Mouse (Mus musculus) heart, postnatal 0 days (tissue): ENCODE data around the gene Hoxc8. TPM values are rescaled to one million over a fixed set of nuclear protein-coding genes. Genes with fewer than 3 reads are reported as not detected.

ENCODE experiments used
- ATAC-seq: fragments of 200-750 bp; cut with Nextera tagmentation; 2 replicates; pipeline ENCODE4 v1.8.0; 2017; ENCODE audit warnings: low read depth, moderate number of reproducible peaks, moderate library complexity; ENCODE audit not compliant: insufficient read depth
- DNase-seq: peaks from one replicate; pipeline ENCODE4 v3.0.0-alpha.2; 2016; ENCODE audit warnings: low spot score
- H3K27ac ChIP-seq: fragments of 300-500 bp; sonication (generic); 2 replicates; pipeline ENCODE4 v1.5.1; 2014; ENCODE audit warnings: low read depth, mild to moderate bottlenecking
- H3K27me3 ChIP-seq: fragments of 300-500 bp; sonication (generic); 2 replicates; pipeline ENCODE4 v1.6.1; 2014; ENCODE audit warnings: low read length, mixed read lengths; ENCODE audit not compliant: control insufficient read depth, insufficient read depth
- H3K36me3 ChIP-seq: fragments of 300-500 bp; sonication (generic); replicated peaks from 2 replicates; pipeline ENCODE4 v1.6.1; 2014; ENCODE audit warnings: low read length, mixed read lengths; ENCODE audit not compliant: control insufficient read depth, insufficient read depth
- H3K4me1 ChIP-seq: fragments of 300-500 bp; sonication (generic); 2 replicates; pipeline ENCODE4 v1.6.1; 2014; ENCODE audit warnings: antibody characterized with exemption; ENCODE audit not compliant: control insufficient read depth, insufficient read depth
- H3K4me2 ChIP-seq: fragments of 300-500 bp; sonication (generic); 2 replicates; pipeline ENCODE4 v1.6.1; 2014; ENCODE audit warnings: low read depth, mild to moderate bottlenecking, low read length, moderate library complexity
- H3K4me3 ChIP-seq: fragments of 300-500 bp; sonication (generic); 2 replicates; pipeline ENCODE4 v1.5.1; 2014; ENCODE audit warnings: low read depth, low read length
- H3K9ac ChIP-seq: fragments of 300-500 bp; sonication (generic); replicated peaks from 2 replicates; pipeline ENCODE4 v1.6.1; 2014; ENCODE audit warnings: low read depth, low read length, mixed read lengths
- H3K9me3 ChIP-seq: fragments of 300-500 bp; sonication (generic); replicated peaks from 2 replicates; pipeline ENCODE4 v1.6.1; 2016; ENCODE audit warnings: low read length; ENCODE audit not compliant: control insufficient read depth
- CTCF ChIP-seq: IDR thresholded peaks from 2 replicates; pipeline ENCODE4 v1.5.1; 2016; ENCODE audit warnings: antibody characterized with exemption, control low read depth, low read depth
- EP300 ChIP-seq: IDR thresholded peaks from 2 replicates; pipeline ENCODE4 v1.6.1; 2016; ENCODE audit warnings: antibody characterized with exemption, low read depth
- WGBS: fragments of 180-500 bp; shearing (Covaris S2); extraction: QIAGEN DNeasy Blood & Tissue Kit; methylation state at CpG from one replicate; pipeline ENCODE4 v1.1.7; 2014; 5-methylcytosine and 5-hydroxymethylcytosine counted together
- polyA plus RNA-seq: library from polyadenylated mRNA; unstranded; fragments of >200 nt; fragmentation: Nextera tagmentation; extraction: Ambion mirVana; gene quantifications from 2 replicates; pipeline ENCODE4 v1.2.1, GENCODE M21; 2015
- total RNA-seq: library from RNA; depleted of rRNA; stranded (reverse); fragments of >200 nt; gene quantifications from 2 replicates; pipeline ENCODE4 v1.2.3, GENCODE M21; 2014; ENCODE audit warnings: low replicate concordance

The Hoxc8 gene
- total and polyA plus RNA-seq, 2 experiments from 2014 or later: not detected

- H3K27ac ChIP-seq: no peak overlapping the region
- DNase-seq: no peak
Observed at GRCm38 (mm10) chr15:103015009-103015399, 24.6 kb downstream of the Hoxc8 start.

GRCm38 (mm10) chr15:103015406-103016166 lies 25.2 kb downstream of the Hoxc8 start:
- Histone ChIP-seq H3K9ac (no peak overlapping the region), H3K4me3 (0 out of 2 replicates have a peak overlapping the region, but pooled peaks have one; percentile 13)
- ATAC-seq: no peak

More at GRCm38 (mm10) chr15:103015009-103015399, 24.6 kb downstream of the Hoxc8 start:
- Histone ChIP-seq H3K9ac (no peak overlapping the region), H3K4me3 (peak overlapping the region; percentile 13; the same call in 1 of the 2 replicates), H3K4me1 (no peaks in the 10 kb centered on the region), H3K36me3 (no peaks in the 10 kb centered on the region), H3K4me2 (no peak overlapping the region), H3K27me3 (peaks cover 99% of the 10 kb centered on the region), H3K9me3 (no peaks in the 10 kb centered on the region)
- whole genome bisulfite sequencing: 2% methylated on average over 28 of the region's 28 CpGs
- no peak for TF ChIP-seq EP300
- TF ChIP-seq CTCF: no peak
- no peak for ATAC-seq

GRCm38 (mm10) chr15:103018636-103019035 lies 28.2 kb downstream of the Hoxc8 start, which contains the start of gene Hoxc4:
Gene Hoxc4 (plus strand): TSS chr15:103018934.
- no peak for TF ChIP-seq EP300
- no peak for TF ChIP-seq CTCF
- DNase-seq (no peak), ATAC-seq (no peak)
- Histone ChIP-seq H3K4me2 (no peak within 1 kb of the TSS), H3K9me3 (no peaks in the 10 kb centered on the region), H3K4me1 (no peaks in the 10 kb centered on the region), H3K9ac (no peak within 1 kb of the TSS), H3K27me3 (peaks cover 100% of the 10 kb centered on the region), H3K36me3 (no peaks in the 10 kb centered on the region), H3K27ac (no peak within 1 kb of the TSS), H3K4me3 (no peak within 1 kb of the TSS)
- WGBS: 17% methylated on average over 9 of the region's 9 CpGs

More at GRCm38 (mm10) chr15:103015406-103016166, 25.2 kb downstream of the Hoxc8 start:
- H3K36me3 ChIP-seq: no peaks in the 10 kb centered on the region
- WGBS: 7% methylated on average over 19 of the region's 19 CpGs
- H3K27me3 ChIP-seq: peaks cover 99% of the 10 kb centered on the region
- H3K9me3 ChIP-seq: no peaks in the 10 kb centered on the region
- H3K27ac ChIP-seq: no peak overlapping the region
- H3K4me1 ChIP-seq: no peaks in the 10 kb centered on the region
- no peak overlapping the region for H3K4me2 ChIP-seq
- no peak for DNase-seq
- no peak for TF ChIP-seq EP300

GRCm38 (mm10) chr15:103020899-103021418 lies 30.6 kb downstream of the Hoxc8 start:
- Histone ChIP-seq H3K9me3 (no peaks in the 10 kb centered on the region), H3K4me2 (no peak overlapping the region), H3K9ac (no peak overlapping the region), H3K4me3 (no peak overlapping the region), H3K36me3 (no peaks in the 10 kb centered on the region), H3K27ac (no peak overlapping the region), H3K27me3 (peaks cover 100% of the 10 kb centered on the region), H3K4me1 (no peaks in the 10 kb centered on the region)
- no peak for DNase-seq
- ATAC-seq: no peak
- TF ChIP-seq CTCF (no peak), EP300 (no peak)
- 5% methylated on average over 8 of the region's 8 CpGs for WGBS

- H3K9me3 ChIP-seq: no peaks in the 10 kb centered on the region
- ATAC-seq (no peak), DNase-seq (no peak)
- H3K27ac ChIP-seq: no peak overlapping the region
- no peak for TF ChIP-seq CTCF
- TF ChIP-seq EP300: no peak
- no peaks in the 10 kb centered on the region for H3K4me1 ChIP-seq
- H3K9ac ChIP-seq: no peak overlapping the region
- peaks cover 100% of the 10 kb centered on the region for H3K27me3 ChIP-seq
- no peaks in the 10 kb centered on the region for H3K36me3 ChIP-seq
- no peak overlapping the region for H3K4me3 ChIP-seq
- WGBS: 10% methylated on average over 8 of the region's 8 CpGs
- no peak overlapping the region for H3K4me2 ChIP-seq
Observed at GRCm38 (mm10) chr15:103021544-103021943, 31.1 kb downstream of the Hoxc8 start.
